Mouse (Mus musculus) bone marrow, adult 2 months (tissue): ENCODE results near the gene Poc1a.

Source experiments
- CTCF ChIP-seq: fragments of 200-500 bp; IDR thresholded peaks from 2 replicates; pipeline ENCODE4 v1.5.1; 2011; ENCODE audit warnings: low read length, control low read depth; ENCODE audit not compliant: control insufficient read depth, insufficient read depth
- POLR2A ChIP-seq: fragments of 200-500 bp; IDR thresholded peaks from 2 replicates; pipeline ENCODE4 v1.6.1; 2011; ENCODE audit warnings: low read depth, mild to moderate bottlenecking, control low read depth, low read length, borderline replicate concordance; ENCODE audit not compliant: control insufficient read depth

DNA sequence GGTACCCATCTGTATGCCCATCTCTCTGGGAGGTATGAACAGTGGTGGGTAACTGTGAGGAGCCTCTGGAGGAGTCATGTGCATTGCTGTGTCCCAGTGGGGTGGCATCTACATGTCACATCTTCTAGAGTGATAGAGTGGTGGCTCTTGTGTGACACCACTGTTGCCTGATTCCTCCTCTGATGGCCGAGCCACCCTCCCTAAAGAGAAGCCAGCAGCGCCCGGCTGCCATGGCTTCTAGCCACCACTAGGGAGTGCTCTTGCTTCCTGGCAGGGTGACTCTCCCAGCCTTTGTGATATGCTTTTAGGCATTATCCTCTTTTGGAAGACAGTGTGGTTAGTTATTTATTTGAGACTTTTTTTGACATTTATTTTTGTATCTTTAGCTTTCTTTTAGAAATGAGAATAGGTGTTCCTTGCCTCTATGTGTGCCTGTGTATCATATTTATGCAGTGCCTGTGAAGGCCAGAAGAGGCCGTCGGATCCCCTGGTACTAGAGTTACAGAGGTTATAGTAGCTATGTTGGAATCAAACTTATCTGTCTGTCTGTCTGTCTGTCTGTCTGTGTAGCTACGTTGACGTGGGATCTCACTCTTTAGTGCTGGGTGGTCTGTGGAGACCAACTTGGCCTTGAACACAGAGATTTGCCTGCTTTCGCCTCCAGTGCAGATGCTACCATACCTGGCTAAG is 25.9 kb downstream of the Poc1a start:
- TF ChIP-seq POLR2A (no peak), CTCF (peak; percentile 85)
